Mouse (Mus musculus) forebrain, embryonic 10.5 days (tissue): ENCODE results near the gene Dnajc30. TPM values are rescaled to one million over a fixed set of nuclear protein-coding genes. Genes with fewer than 3 reads are reported as not detected.

Experiments used
- DNase-seq: peaks from one replicate; pipeline ENCODE4 v3.0.0-alpha.2; 2017; ENCODE audit warnings: low spot score; ENCODE audit errors: extremely low spot score
- H3K27ac ChIP-seq: fragments of 300-500 bp; sonication (generic); 2 replicates; pipeline ENCODE4 v1.5.1; 2016; ENCODE audit warnings: mild to moderate bottlenecking
- H3K27me3 ChIP-seq: fragments of 300-500 bp; sonication (generic); 2 replicates; pipeline ENCODE4 v1.6.1; 2016; ENCODE audit warnings: mild to moderate bottlenecking; ENCODE audit not compliant: poor library complexity, severe bottlenecking
- H3K36me3 ChIP-seq: fragments of 300-500 bp; sonication (generic); replicated peaks from 2 replicates; pipeline ENCODE4 v1.6.1; 2016; ENCODE audit warnings: mild to moderate bottlenecking, moderate library complexity
- H3K4me1 ChIP-seq: fragments of 300-500 bp; sonication (generic); 2 replicates; pipeline ENCODE4 v1.6.1; 2016
- H3K4me3 ChIP-seq: fragments of 300-500 bp; sonication (generic); 2 replicates; pipeline ENCODE4 v1.5.1; 2016; ENCODE audit warnings: mild to moderate bottlenecking, moderate library complexity
- H3K9me3 ChIP-seq: fragments of 300-500 bp; sonication (generic); 2 replicates; pipeline ENCODE4 v1.6.1; 2016; ENCODE audit warnings: mild to moderate bottlenecking, moderate library complexity
- WGBS: fragments of 180-500 bp; shearing (Covaris S2); methylation state at CpG from one replicate; pipeline ENCODE4 v1.1.7; 2016; 5-methylcytosine and 5-hydroxymethylcytosine counted together
- polyA plus RNA-seq: library from polyadenylated mRNA; unstranded; fragments of >200 nt; fragmentation: Nextera tagmentation; extraction: Ambion mirVana; gene quantifications from 2 replicates; pipeline ENCODE4 v1.2.1, GENCODE M21; 2016

Gene Dnajc30
- polyA plus RNA-seq, 1 experiment from 2014 or later = 26.1 TPM

DNA sequence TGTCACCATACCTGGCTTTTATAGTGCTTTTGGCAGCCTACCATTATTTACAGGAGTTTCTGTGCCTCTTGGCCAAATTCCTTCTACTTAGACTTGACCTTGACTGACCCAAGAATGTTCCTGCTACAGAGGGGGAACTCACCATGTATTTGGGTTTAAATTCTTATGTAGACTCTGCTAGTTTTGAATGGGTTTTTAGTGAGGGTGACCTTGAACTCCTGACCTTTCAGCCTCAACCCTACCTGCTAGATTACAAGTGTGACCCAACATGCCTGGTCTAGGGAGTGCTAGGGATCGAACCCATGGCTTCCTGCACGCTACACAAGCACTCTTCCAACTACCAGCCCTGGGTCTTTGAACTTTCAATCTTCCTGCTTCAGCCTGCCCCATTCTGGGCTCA is 8.1 kb downstream of the Dnajc30 start:
- H3K4me3 ChIP-seq = no peak overlapping the region
- 95% methylated on average over 2 of the region's 2 CpGs for WGBS
- H3K9me3 ChIP-seq = no peaks in the 10 kb centered on the region
- DNase-seq = no peak
- no peaks in the 10 kb centered on the region; the same call in none of the 2 replicates for H3K27me3 ChIP-seq
- peaks cover 57% of the 10 kb centered on the region for H3K36me3 ChIP-seq
- H3K27ac ChIP-seq = no peak overlapping the region
- peaks cover 28% of the 10 kb centered on the region for H3K4me1 ChIP-seq

DNA sequence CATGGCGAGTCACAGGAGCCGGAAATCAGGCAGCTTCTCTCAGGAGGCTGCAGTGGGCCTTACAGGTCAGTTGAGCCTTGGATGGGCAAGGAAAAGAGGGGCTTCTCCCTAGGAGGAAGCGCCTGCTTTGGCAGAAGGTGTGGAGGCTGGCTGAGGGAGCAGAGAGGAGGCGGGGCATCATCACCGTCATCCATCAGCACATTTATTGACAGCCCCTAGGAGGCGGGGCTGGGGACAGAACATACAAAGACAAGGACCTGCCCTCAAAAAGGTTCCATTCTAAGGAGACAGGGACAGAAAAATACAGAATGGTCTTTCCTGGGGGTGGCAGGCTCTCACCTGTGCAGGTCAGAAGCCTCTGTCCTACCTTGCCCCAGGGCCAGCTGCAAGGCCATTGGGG is 8.7 kb downstream of the Dnajc30 start:
- no peaks in the 10 kb centered on the region for H3K9me3 ChIP-seq
- peak overlapping the region; percentile 72; the same call in 1 of the 2 replicates for H3K27ac ChIP-seq
- DNase-seq = no peak
- 62% methylated on average over 6 of the region's 6 CpGs for WGBS
- H3K27me3 ChIP-seq = no peaks in the 10 kb centered on the region; the same call in none of the 2 replicates
- no peak overlapping the region; the same call in 1 of the 2 replicates for H3K4me3 ChIP-seq
- H3K36me3 ChIP-seq = peaks cover 50% of the 10 kb centered on the region
- peaks cover 35% of the 10 kb centered on the region for H3K4me1 ChIP-seq

DNA sequence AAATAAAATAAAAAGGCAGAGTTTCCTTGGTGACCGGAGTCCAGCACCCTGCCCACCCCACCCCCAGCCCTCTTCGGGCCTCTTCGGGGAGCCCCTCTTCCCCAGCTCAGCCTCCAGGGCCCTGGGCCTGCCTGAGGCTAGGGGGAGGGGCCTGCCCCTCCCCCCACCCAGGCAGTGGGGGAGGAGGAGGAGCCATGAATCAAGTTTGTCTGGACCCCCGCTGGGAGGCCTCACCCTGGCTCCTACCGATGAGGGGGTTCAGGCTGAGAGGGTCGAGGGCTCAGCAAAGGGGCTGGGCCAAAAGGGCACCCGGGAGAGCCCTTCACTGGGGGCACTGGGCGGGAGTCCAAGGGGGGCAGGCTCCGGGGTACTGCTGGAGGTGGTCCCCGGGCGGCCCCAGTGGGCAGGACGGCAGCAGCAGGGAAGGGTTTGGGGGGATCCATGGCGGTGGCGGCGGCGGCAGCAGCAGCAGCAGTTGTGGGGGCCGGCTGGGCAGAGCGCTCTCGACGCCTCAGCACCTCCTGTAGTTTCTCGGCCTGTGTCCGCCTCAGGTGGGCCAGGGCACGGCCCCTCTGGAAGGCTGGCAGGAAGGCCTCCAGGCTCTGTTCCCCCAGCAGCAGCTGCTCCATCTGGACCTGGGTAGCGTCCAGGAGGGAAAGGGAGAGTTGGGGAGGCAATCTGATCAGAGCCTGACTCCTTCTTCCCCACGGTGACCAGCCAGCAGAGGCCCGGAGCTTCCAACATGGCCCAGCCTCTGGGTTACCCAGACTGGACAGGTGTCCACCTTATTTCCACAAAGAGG is 9.5 kb downstream of the Dnajc30 start:
- Histone ChIP-seq H3K36me3 (peaks cover 42% of the 10 kb centered on the region), H3K4me1 (peaks cover 40% of the 10 kb centered on the region), H3K4me3 (peak overlapping the region; percentile 32), H3K27me3 (no peaks in the 10 kb centered on the region; the same call in none of the 2 replicates), H3K27ac (peak overlapping the region; percentile 72), H3K9me3 (no peaks in the 10 kb centered on the region)
- WGBS = 17% methylated on average over 26 of the region's 26 CpGs
- no peak for DNase-seq

DNA sequence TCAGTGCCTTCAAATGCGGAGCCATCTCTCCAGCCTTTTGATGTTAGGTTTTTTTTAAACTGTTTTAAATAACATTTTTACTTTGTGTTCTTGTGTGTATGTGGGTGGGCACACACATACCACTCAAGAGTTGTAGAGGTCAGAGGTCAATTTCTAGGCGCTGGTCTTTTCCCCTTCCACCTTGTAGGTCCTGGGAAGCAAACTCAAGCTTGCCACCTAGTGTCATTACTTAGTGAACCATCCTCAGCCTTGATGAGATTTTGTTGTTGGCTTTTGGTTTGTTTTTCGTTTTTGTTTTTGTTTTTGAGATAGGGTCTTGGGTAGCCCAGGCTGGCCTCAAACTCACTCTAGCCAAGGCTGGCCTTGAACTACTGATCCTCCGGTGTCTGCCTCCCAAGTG is 11.7 kb downstream of the Dnajc30 start:
- Histone ChIP-seq H3K27me3 (peaks cover 16% of the 10 kb centered on the region), H3K36me3 (peaks cover 41% of the 10 kb centered on the region), H3K4me3 (no peak overlapping the region), H3K9me3 (no peaks in the 10 kb centered on the region), H3K4me1 (peaks cover 41% of the 10 kb centered on the region), H3K27ac (no peak overlapping the region)
- no peak for DNase-seq
- 71% methylated on average over 4 of the region's 4 CpGs for WGBS

DNA sequence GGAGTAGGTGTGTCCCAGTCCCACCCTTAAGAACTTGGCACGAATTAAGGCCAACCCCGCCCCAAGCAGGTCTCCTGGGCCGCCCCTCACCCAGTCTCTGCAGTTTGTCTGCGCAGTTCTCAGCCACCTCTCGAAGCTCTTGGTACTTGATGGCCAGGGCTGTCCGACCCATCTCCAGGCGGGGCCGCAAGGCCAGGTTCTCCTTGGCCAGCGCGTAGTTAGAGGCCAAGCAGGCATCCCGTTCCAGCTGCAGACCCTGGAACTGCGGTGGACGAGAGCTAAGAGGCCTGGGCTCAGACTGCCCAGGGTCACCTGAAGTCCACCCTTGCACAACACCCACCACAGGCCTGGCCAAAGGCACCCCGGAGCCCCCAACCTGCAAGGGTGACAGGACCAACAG is 12.4 kb downstream of the Dnajc30 start:
- DNase-seq = no peak
- Histone ChIP-seq H3K27ac (0 out of 2 replicates have a peak overlapping the region, but pooled peaks have one; percentile 66), H3K9me3 (no peaks in the 10 kb centered on the region)

DNA sequence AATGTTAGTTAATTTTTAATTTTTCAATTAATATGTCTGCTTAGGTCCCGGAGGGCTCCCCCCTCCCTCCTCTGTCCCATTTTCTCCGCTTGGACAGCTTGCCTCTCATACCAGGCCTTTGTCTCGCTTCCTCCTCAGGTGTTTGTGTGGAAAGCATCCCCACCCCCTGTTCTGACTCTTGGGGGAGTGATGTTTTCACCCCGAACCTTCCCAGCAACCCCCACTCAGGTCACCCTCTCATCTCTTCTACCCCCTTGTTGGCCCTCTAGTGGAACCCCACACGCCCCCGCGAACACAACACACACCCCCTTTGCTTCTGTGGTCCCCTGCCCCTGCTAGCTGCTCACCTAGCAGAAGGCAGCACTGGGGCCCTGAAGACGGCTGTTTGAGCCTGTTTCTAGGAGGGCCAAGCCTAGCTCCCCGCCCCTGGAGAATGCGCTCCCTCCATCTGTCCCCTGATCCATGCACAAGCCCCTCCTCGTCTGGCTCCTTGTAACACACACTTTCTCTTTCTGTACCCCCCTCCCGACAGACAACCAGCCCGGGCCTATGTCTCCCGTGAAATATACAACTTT is 13.0 kb downstream of the Dnajc30 start:
- H3K36me3 ChIP-seq = peaks cover 37% of the 10 kb centered on the region

More for the DNA sequence above, 12.4 kb downstream of the Dnajc30 start:
- peaks cover 41% of the 10 kb centered on the region for H3K36me3 ChIP-seq
- no peak overlapping the region for H3K4me3 ChIP-seq
- peaks cover 41% of the 10 kb centered on the region for H3K4me1 ChIP-seq
- WGBS = 92% methylated on average over 14 of the region's 14 CpGs
- peaks cover 16% of the 10 kb centered on the region for H3K27me3 ChIP-seq

DNA sequence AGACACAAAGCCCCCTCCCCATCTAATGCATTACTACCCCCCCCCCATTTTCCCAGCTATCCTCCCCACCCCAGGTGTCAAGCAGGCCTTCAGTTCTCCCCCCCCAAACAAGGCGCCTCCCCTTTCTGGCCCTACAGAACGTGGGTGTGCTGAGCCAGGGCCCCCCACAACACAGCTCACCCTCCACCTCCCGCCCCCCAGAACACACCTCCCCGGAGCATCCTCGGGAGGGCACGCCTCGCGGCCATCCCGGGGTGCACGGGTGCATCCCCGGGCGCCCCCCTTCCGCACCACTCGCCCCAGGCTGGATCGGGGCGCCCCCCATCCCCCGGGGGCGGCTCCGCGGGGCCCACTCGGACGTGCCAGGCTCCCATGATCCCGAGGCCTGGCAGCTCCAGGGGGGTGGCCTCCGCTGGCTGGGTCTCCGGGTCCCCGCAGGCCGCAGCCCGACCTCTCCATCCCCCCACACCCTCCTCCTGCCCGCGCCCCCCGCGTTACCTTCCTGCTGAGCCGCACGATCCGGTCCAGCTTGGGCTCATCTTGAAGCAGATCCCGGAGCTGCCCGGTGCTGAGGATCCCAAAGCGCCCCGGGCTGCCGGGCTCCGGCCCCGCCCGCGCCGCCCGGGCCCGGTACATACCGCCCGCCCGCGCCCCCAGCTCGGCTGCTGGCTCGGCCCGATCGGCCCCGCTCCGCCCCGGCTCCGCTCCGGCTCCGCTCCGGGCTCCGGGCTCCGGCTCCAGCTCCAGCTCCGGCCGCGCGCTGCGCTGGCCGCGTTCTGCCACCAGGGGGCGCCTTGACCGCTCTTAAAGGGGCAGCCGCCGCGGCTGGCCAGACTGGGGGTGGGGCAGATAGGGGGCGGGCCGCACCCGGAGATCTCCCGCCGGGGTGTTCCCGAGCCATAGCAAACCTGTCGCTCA is 13.8 kb downstream of the Dnajc30 start, which contains the start of gene Vps37d:
Vps37d (minus strand) TSS at position 703 of the 918 bp plus-strand sequence.
- peak within 1 kb of the TSS; percentile 98 for H3K4me3 ChIP-seq
- no peaks in the 10 kb centered on the region for H3K9me3 ChIP-seq
- under 1% methylated on average over 80 of the region's 83 CpGs for WGBS
- peaks cover 16% of the 10 kb centered on the region for H3K27me3 ChIP-seq
- peaks cover 29% of the 10 kb centered on the region for H3K36me3 ChIP-seq
- H3K4me1 ChIP-seq = peaks cover 38% of the 10 kb centered on the region
- peak; percentile 94 for DNase-seq
- H3K27ac ChIP-seq = peak within 1 kb of the TSS; percentile 96

More for the DNA sequence above, 13.0 kb downstream of the Dnajc30 start:
- DNase-seq = peak; percentile 55
- peak overlapping the region; percentile 98 for H3K4me3 ChIP-seq
- peaks cover 41% of the 10 kb centered on the region for H3K4me1 ChIP-seq
- no peaks in the 10 kb centered on the region for H3K9me3 ChIP-seq
- peak overlapping the region; percentile 96 for H3K27ac ChIP-seq
- H3K27me3 ChIP-seq = peaks cover 16% of the 10 kb centered on the region
- 25% methylated on average over 14 of the region's 14 CpGs for WGBS

DNA sequence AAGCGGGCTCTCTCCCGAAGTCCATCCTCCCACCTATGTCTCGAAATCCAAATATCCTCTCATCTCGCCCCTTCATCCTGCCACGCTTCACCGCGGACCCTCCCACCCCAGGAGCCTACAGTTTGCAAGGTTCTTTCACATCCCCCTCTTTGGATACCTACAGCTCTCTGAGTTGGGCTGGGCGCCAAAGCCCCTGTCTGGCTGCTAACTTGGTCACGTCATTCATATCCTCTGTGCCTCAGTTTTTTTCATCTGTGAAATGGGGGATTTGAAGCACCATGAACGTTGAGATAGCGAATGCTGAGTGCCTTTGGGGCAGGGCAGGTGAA is 14.4 kb downstream of the Dnajc30 start:
- Histone ChIP-seq H3K4me3 (peak overlapping the region; percentile 98), H3K36me3 (peaks cover 23% of the 10 kb centered on the region), H3K27me3 (peaks cover 16% of the 10 kb centered on the region), H3K4me1 (peaks cover 38% of the 10 kb centered on the region), H3K9me3 (no peaks in the 10 kb centered on the region), H3K27ac (peak overlapping the region; percentile 96)
- DNase-seq = no peak
- 3% methylated on average over 11 of the region's 11 CpGs for WGBS

DNA sequence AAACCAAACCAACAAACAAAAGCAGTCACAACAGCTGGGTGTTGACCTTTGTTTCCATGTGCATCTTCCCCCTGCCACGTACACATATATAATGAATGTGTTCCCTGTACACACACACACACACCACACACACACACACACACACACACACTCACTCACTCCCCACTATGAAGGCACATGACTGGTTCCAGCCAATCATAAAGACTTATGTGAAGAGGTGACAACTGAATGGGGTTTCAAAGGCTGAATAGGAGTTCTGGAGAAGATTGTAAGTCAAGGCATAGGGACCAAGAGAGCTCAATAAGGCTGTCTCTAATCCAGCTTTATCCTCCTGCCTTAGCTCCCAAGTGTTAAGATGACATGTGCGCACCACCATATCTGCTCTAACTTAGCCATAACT is 15.6 kb downstream of the Dnajc30 start:
- Histone ChIP-seq H3K9me3 (no peaks in the 10 kb centered on the region), H3K4me1 (peaks cover 30% of the 10 kb centered on the region), H3K27ac (no peak overlapping the region), H3K36me3 (peaks cover 15% of the 10 kb centered on the region), H3K27me3 (peaks cover 16% of the 10 kb centered on the region), H3K4me3 (no peak overlapping the region)
- WGBS = 95% methylated on average over 2 of the region's 2 CpGs
- DNase-seq = no peak

DNA sequence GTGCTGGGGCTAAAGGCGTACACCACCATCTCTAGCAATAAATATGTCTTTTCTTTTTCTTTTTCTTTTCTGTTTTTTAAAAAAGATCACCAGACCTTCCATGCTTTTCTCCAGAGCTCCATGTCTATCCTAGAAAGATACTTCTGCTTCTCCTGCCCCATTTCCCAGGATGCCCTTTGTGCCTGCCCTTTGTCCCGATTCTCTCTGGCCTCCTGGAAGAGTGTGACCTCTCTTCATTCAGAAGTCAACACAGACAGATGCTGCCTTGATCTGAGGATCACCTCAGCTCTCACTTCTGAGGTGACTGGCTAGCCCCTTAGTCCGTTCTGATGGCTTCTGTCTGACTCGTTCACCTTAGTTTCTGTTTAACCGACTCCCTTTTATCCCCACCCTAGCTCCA is 16.5 kb downstream of the Dnajc30 start:
- no peak overlapping the region for H3K27ac ChIP-seq
- H3K4me1 ChIP-seq = peaks cover 30% of the 10 kb centered on the region
- peaks cover 10% of the 10 kb centered on the region for H3K36me3 ChIP-seq
- no peaks in the 10 kb centered on the region for H3K9me3 ChIP-seq
- H3K4me3 ChIP-seq = no peak overlapping the region
- DNase-seq = no peak
- peaks cover 16% of the 10 kb centered on the region for H3K27me3 ChIP-seq
- 90% methylated on average over 5 of the region's 5 CpGs for WGBS

DNA sequence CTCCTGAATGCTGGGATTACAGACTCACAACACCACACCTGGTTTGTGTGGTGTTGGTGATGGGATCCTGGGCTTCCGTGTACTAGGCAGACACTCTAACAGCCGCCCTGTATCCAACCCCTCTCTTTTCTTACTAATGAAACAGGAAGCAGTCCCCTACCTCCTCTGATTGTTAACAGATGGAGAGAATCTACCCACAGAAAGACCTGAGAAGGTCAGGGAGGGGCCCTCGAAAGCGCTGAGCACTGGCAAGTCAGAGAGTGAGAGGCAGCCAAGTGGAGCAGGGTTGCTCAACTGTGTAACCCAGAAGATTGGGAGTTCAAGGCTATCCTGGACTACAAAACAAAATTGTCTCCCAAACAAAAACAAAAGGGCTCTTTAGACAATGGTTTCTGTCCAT is 22.9 kb downstream of the Dnajc30 start:
- Histone ChIP-seq H3K9me3 (no peaks in the 10 kb centered on the region), H3K36me3 (no peaks in the 10 kb centered on the region), H3K4me3 (no peak overlapping the region), H3K4me1 (peaks cover 17% of the 10 kb centered on the region), H3K27me3 (peaks cover 53% of the 10 kb centered on the region), H3K27ac (no peak overlapping the region)
- no peak for DNase-seq
- WGBS = 59% methylated on average over 4 of the region's 4 CpGs

DNA sequence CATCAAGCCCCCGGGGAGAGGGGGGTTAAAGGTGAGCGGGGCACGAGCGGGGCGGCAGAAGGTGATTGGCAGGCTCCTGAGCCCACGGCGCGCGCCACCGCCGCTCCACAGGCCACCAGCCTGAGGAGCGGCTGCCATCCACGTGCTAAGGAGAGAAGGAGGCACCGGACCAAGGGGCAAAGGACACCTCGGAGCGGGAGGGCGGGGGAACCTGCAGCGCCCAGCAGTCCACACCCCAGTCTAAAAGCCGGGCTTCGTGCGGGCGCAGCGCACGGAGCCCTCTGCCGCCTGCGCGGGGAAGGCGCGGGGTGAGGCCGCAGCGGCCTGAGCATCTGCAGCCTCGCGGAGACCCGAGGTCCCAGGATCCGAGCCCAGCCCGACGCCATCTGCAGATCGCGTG is 25.7 kb downstream of the Dnajc30 start, which contains the start of gene Mlxipl:
Mlxipl (plus strand) TSS at position 238 of the 400 bp plus-strand sequence.
- Histone ChIP-seq H3K9me3 (no peaks in the 10 kb centered on the region), H3K27me3 (peaks cover 68% of the 10 kb centered on the region), H3K4me3 (peak within 1 kb of the TSS; percentile 41), H3K4me1 (peaks cover 10% of the 10 kb centered on the region), H3K27ac (peak within 1 kb of the TSS; percentile 31), H3K36me3 (no peaks in the 10 kb centered on the region)
- DNase-seq = no peak
- 3% methylated on average over 39 of the region's 39 CpGs for WGBS
